Mouse (Mus musculus): Measurements from ENCODE around the gene Olfr559. TPM values are rescaled to one million over a fixed set of nuclear protein-coding genes. Genes with fewer than 3 reads are reported as not detected.

The Olfr559 gene
- not detected for polyA plus RNA-seq (2017; shearing (Covaris generic))

DNA sequence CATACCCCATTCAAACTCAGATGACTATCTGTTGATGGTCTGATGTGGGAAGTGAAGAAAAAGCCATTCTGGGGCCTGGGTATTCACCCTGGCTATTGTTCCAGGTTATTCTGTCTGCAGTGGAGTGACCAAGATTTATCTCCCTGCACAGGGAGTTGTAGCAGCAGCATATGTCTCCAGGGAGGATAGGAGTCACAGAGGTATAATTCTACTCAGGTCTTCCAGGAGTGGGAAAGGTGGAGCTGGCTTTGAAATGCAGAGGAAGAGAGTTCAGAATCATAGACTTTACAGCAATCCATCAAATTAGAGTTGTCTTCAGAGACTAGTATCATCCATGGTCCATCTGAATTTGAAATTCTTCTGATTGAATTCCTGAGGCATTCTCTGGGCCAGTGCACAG is at the start of gene Olfr559:
TSS of gene Olfr559 (minus strand) at position 101 of the 400 bp plus-strand sequence.

GRCm38 (mm10) chr7:102770921-102771320 is 43.6 kb upstream of the Olfr559 start, which contains the start of gene Olfr561:
Olfr561 (plus strand) TSS chr7:102771221.

GRCm38 (mm10) chr7:102759266-102759665 is 32.0 kb upstream of the Olfr559 start, which contains the start of the genes Olfr560 and Olfr78:
Olfr560 (minus strand) TSS chr7:102759366.
Olfr78 (minus strand) TSS chr7:102759471.

DNA sequence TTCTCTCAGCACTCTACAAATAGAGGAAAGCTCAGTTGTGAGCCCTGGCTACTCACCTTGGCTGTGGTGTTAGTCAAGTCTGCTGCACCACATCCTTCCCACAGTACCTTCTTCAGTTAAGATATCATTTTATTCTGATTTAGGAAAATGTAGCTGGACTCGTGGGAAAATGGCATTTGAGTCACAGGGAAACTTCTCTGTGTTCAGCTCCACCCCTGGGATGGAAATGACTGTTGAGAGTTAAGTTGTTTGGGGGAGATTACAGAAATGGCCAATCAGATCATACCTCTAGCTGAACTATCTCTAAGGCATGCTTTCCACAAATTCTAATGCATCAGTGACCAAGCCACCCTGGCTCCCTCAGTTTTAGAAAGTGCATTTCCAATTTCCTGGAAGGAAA is 8.3 kb downstream of the Olfr559 start, which contains the start of gene Olfr33:
TSS of gene Olfr33 (minus strand) at position 101 of the 400 bp plus-strand sequence.

GRCm38 (mm10) chr7:102701915-102702314 is 25.4 kb downstream of the Olfr559 start, which contains the start of gene Olfr558:
Olfr558 (plus strand) TSS chr7:102702215.

GRCm38 (mm10) chr7:102695358-102696125 is 31.7 kb downstream of the Olfr559 start, which contains the start of gene Olfr557:
Olfr557 (plus strand) TSS chr7:102695910.

GRCm38 (mm10) chr7:102686944-102687501 is 40.3 kb downstream of the Olfr559 start, which contains the start of gene Trim68:
Trim68 (minus strand) TSS chr7:102687327.

Other genes starting within 250 kb of the Olfr559 start
- not detected for gene Olfr543, start 245.8 kb downstream of the Olfr559 start, polyA plus RNA-seq (2017; shearing (Covaris generic))
- 0.09 TPM for gene Olfr544, start 239.2 kb downstream of the Olfr559 start, polyA plus RNA-seq (2017; shearing (Covaris generic))
- not detected for gene Olfr545, start 227.9 kb downstream of the Olfr559 start, polyA plus RNA-seq (2017; shearing (Covaris generic))
- not detected for gene Olfr547, start 192.7 kb downstream of the Olfr559 start, polyA plus RNA-seq (2017; shearing (Covaris generic))
- not detected for gene Olfr548-ps1, start 186.6 kb downstream of the Olfr559 start, polyA plus RNA-seq (2017; shearing (Covaris generic))
- not detected for gene Olfr549, start 177.6 kb downstream of the Olfr559 start, polyA plus RNA-seq (2017; shearing (Covaris generic))
- gene Trim21, start 162.0 kb downstream of the Olfr559 start, polyA plus RNA-seq (2017; shearing (Covaris generic)): 132 TPM
- gene Olfr550, start 156.0 kb downstream of the Olfr559 start, polyA plus RNA-seq (2017; shearing (Covaris generic)): not detected
- gene Olfr551, start 135.6 kb downstream of the Olfr559 start, polyA plus RNA-seq (2017; shearing (Covaris generic)): not detected
- gene Olfr552, start 129.7 kb downstream of the Olfr559 start, polyA plus RNA-seq (2017; shearing (Covaris generic)): not detected
- not detected for gene Olfr553, start 109.3 kb downstream of the Olfr559 start, polyA plus RNA-seq (2017; shearing (Covaris generic))
- not detected for gene Olfr554, start 89.1 kb downstream of the Olfr559 start, polyA plus RNA-seq (2017; shearing (Covaris generic))
- gene Olfr555, start 68.7 kb downstream of the Olfr559 start, polyA plus RNA-seq (2017; shearing (Covaris generic)): not detected
- gene Olfr556, start 62.6 kb downstream of the Olfr559 start, polyA plus RNA-seq (2017; shearing (Covaris generic)): not detected
- 22.3 TPM for gene Trim68, start 40.2 kb downstream of the Olfr559 start, polyA plus RNA-seq (2017; shearing (Covaris generic))
- not detected for gene Olfr557, start 31.6 kb downstream of the Olfr559 start, polyA plus RNA-seq (2017; shearing (Covaris generic))
- gene Olfr558, start 25.3 kb downstream of the Olfr559 start, polyA plus RNA-seq (2017; shearing (Covaris generic)): not detected
- not detected for gene Olfr33, start 8.4 kb downstream of the Olfr559 start, polyA plus RNA-seq (2017; shearing (Covaris generic))
- gene Olfr560, start 31.9 kb upstream of the Olfr559 start, polyA plus RNA-seq (2017; shearing (Covaris generic)): not detected
- gene Olfr78, start 32.0 kb upstream of the Olfr559 start, polyA plus RNA-seq (2017; shearing (Covaris generic)): not detected
- gene Olfr561, start 43.7 kb upstream of the Olfr559 start, polyA plus RNA-seq (2017; shearing (Covaris generic)): not detected
- gene Olfr564, start 76.0 kb upstream of the Olfr559 start, polyA plus RNA-seq (2017; shearing (Covaris generic)): not detected
- gene Olfr566, start 131.3 kb upstream of the Olfr559 start, polyA plus RNA-seq (2017; shearing (Covaris generic)): not detected
- gene Olfr568, start 149.6 kb upstream of the Olfr559 start, polyA plus RNA-seq (2017; shearing (Covaris generic)): not detected
- not detected for gene Olfr569, start 163.4 kb upstream of the Olfr559 start, polyA plus RNA-seq (2017; shearing (Covaris generic))
- gene Olfr570, start 167.1 kb upstream of the Olfr559 start, polyA plus RNA-seq (2017; shearing (Covaris generic)): not detected
- gene Olfr571, start 190.0 kb upstream of the Olfr559 start, polyA plus RNA-seq (2017; shearing (Covaris generic)): not detected
- gene Olfr572, start 196.9 kb upstream of the Olfr559 start, polyA plus RNA-seq (2017; shearing (Covaris generic)): not detected
- not detected for gene Olfr573-ps1, start 215.1 kb upstream of the Olfr559 start, polyA plus RNA-seq (2017; shearing (Covaris generic))
- not detected for gene Olfr574, start 221.0 kb upstream of the Olfr559 start, polyA plus RNA-seq (2017; shearing (Covaris generic))
- not detected for gene Olfr575, start 231.3 kb upstream of the Olfr559 start, polyA plus RNA-seq (2017; shearing (Covaris generic))
- gene Olfr576, start 235.2 kb upstream of the Olfr559 start, polyA plus RNA-seq (2017; shearing (Covaris generic)): not detected
- not detected for gene Olfr577, start 248.5 kb upstream of the Olfr559 start, polyA plus RNA-seq (2017; shearing (Covaris generic))

Measured in inflammation-experienced regulatory T-cells, adult 16 weeks (primary cell).